Comparison of ENCODE assay signal across 16 mouse cellular contexts in genomic region chr7:34400070-34400469, GRCm38 (mm10). TPM values are rescaled to one million over a fixed set of nuclear protein-coding genes. Genes with fewer than 3 reads are reported as not detected.
DNase-seq lines count a peak whose midpoint lies in the region; ATAC-seq and TF ChIP-seq lines count a peak whose summit lies in the region.
"Had no signal": no experiment of that assay in that cellular context is flagged by ENCODE, and none has a peak within 500 bp of the region (broad histone marks: within the 10 kb centered on the region; RNA-seq: fewer than 3 reads in every experiment).

No protein-coding gene starts in this region.

- no peaks in the 10 kb centered on the region for H3K9me3 ChIP-seq in heart, embryonic 12.5 days (replicated peaks)
- H3K9me3 ChIP-seq in lung, embryonic 14.5 days (ENCODE audit: low read depth, low read length), result no peaks in the 10 kb centered on the region
- H3K9me3 ChIP-seq: hindbrain, embryonic 10.5 days; neural tube, embryonic 13.5 days had no signal

- ATAC-seq in heart, embryonic 12.5 days (ENCODE audit: insufficient number of reproducible peaks, low FRiP score), result no peak
- ATAC-seq in lung, embryonic 14.5 days (ENCODE audit: insufficient read depth), result no peak
- ATAC-seq: forebrain, embryonic 14.5 days had no signal

- no peak overlapping the region for H3K4me3 ChIP-seq in heart, embryonic 12.5 days
- H3K4me3 ChIP-seq in lung, embryonic 14.5 days (ENCODE audit: low read depth, low read length), result no peak overlapping the region
- H3K4me3 ChIP-seq: hindbrain, embryonic 10.5 days; neural tube, embryonic 13.5 days had no signal

- no peaks in the 10 kb centered on the region for H3K36me3 ChIP-seq in heart, embryonic 12.5 days
- no peaks in the 10 kb centered on the region for H3K36me3 ChIP-seq in lung, embryonic 14.5 days (ENCODE audit: insufficient read depth)
- H3K36me3 ChIP-seq: hindbrain, embryonic 10.5 days; neural tube, embryonic 13.5 days had no signal

- 0 out of 2 replicates have a peak, but pooled peaks cover 3% of the 10 kb centered on the region for H3K4me1 ChIP-seq in heart, embryonic 12.5 days (replicated peaks)
- H3K4me1 ChIP-seq in lung, embryonic 14.5 days (ENCODE audit: insufficient read depth), result no peaks in the 10 kb centered on the region
- H3K4me1 ChIP-seq: hindbrain, embryonic 10.5 days; neural tube, embryonic 13.5 days had no signal

- no peak overlapping the region for H3K4me2 ChIP-seq in heart, embryonic 12.5 days
- H3K4me2 ChIP-seq in lung, embryonic 14.5 days, result no peak overlapping the region
- H3K4me2 ChIP-seq: neural tube, embryonic 13.5 days had no signal

- H3K27ac ChIP-seq in heart, embryonic 12.5 days (ENCODE audit: poor library complexity, severe bottlenecking), result no peak overlapping the region
- no peak overlapping the region for H3K27ac ChIP-seq in lung, embryonic 14.5 days (ENCODE audit: low read depth)
- H3K27ac ChIP-seq: hindbrain, embryonic 10.5 days; neural tube, embryonic 13.5 days had no signal

- 53% methylated on average over 3 of the region's 4 CpGs for WGBS in heart, embryonic 12.5 days
- WGBS in lung, embryonic 14.5 days, result 49% methylated on average over 4 of the region's 4 CpGs

- peak; percentile 30 for TF ChIP-seq CTCF in lung, embryonic 14.5 days (IDR thresholded peaks at IDR 0.05; ENCODE audit: low read depth)

- no peak overlapping the region for H3K9ac ChIP-seq in heart, embryonic 12.5 days
- no peak overlapping the region for H3K9ac ChIP-seq in lung, embryonic 14.5 days
- H3K9ac ChIP-seq: neural tube, embryonic 13.5 days had no signal

- peak; percentile 73 for DNase-seq in heart, adult 11 months
- no peak for DNase-seq in lung, embryonic 14.5 days
- no peak for DNase-seq in lung, postnatal 25 days (ENCODE audit: low spot score)
- DNase-seq in NIH3T3 (ENCODE audit: low read depth), result peak; percentile 21
- peak; percentile 52 for DNase-seq in naive thymus-derived CD4-positive, alpha-beta T cell, adult 2 months (ENCODE audit: low read depth)
- DNase-seq in urinary bladder, postnatal 14 days (ENCODE audit: low spot score), result no peak
- DNase-seq in urinary bladder, postnatal 10 days (ENCODE audit: low spot score), result no peak
- DNase-seq: adrenal gland, adult 8-10 months; cerebellum, adult 11-12 months; kidney, postnatal 25 days; left cerebral cortex, postnatal 4 days had no signal

- H3K27me3 ChIP-seq in heart, embryonic 12.5 days (replicated peaks), result no peaks in the 10 kb centered on the region
- no peaks in the 10 kb centered on the region for H3K27me3 ChIP-seq in lung, embryonic 14.5 days (ENCODE audit: insufficient read depth, low read length)
- H3K27me3 ChIP-seq: CH12.LX; neural tube, embryonic 13.5 days had no signal

RNA-seq across cellular contexts. Expression of gene Lsm14a, which starts 7.0 kb away (rescaled TPM):
- 80.3 and 82.9 TPM in 2 replicates for polyA plus RNA-seq in heart, embryonic 12.5 days (2016; fragmentation: Nextera tagmentation; extraction: Ambion mirVana)
- polyA plus RNA-seq in lung, embryonic 14.5 days (2014; fragmentation: Nextera tagmentation; extraction: Ambion mirVana), result 58.2 and 58.7 TPM in 2 replicates

Comparison
In these comparisons a context has a peak if more than half of its experiments do, and no peak if none do; other contexts are left out.
1. DNase-seq: peak in heart, adult 11 months (single experiment), NIH3T3 (single experiment) and naive thymus-derived CD4-positive, alpha-beta T cell, adult 2 months (single experiment); none in lung, embryonic 14.5 days (single experiment), lung, postnatal 25 days (single experiment), urinary bladder, postnatal 14 days (single experiment) and urinary bladder, postnatal 10 days (single experiment).